Mouse (Mus musculus) layer of hippocampus, postnatal 25 days (tissue): ENCODE data around the gene Spata5. TPM values are rescaled to one million over a fixed set of nuclear protein-coding genes. Genes with fewer than 3 reads are reported as not detected.

Source experiments
- DNase-seq, 2 experiments: peaks; one replicate each; pipeline ENCODE4 v3.0.0; 2022; ENCODE audit warnings: mixed read lengths in 2 of 2, low spot score in 1 of 2; ENCODE audit errors: extremely low spot score in 1 of 2
- total RNA-seq, 2 experiments: library from RNA; stranded (reverse); gene quantifications; 2 replicates each; pipeline ENCODE4 v1.2.3; 2021

Gene Spata5
- total RNA-seq, 2 experiments from 2014 or later = 17.9 to 26.7 TPM

- DNase-seq = no peak
These were observed 191.0 kb downstream of the Spata5 start for GRCm38 (mm10) chr3:37610670-37611069.

DNA sequence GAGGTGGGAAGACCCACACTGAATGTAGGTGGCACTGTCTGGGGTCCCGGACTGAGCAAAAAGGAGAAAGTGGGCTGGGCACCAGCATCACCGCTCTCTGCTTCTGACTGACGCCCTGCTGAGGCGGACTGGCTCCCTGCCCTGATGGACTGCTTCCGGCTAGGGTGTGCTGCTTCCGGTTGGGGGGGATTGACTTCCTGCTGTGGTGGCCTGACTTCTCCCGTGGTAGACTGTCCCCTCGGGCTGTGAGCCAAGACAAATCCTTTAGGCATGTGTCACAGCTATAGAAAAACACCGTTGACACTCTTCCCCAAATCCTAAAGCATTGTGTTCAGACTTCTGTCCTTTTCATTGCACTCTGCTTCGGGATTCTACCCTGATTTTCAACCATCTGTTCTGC, 194.0 kb downstream of the Spata5 start:
- no peak for DNase-seq

GRCm38 (mm10) chr3:37614878-37615650, 195.4 kb downstream of the Spata5 start:
- no peak for DNase-seq

- DNase-seq = no peak
These were observed 197.2 kb downstream of the Spata5 start for GRCm38 (mm10) chr3:37616586-37617547.

Other genes with a start within 250 kb of the Spata5 start
- gene Il21, start 187.3 kb upstream of the Spata5 start, total RNA-seq = under 1 TPM in 1 of 2 experiments, not detected in 1; 0.14 TPM
- gene Bbs12, start 107.3 kb upstream of the Spata5 start, total RNA-seq = 1 to 10 TPM; 4.5 to 6.4 TPM
- 10 to 100 TPM in 1 of 2 experiments, 1 to 10 TPM in 1; 9.4 to 11.2 TPM for gene Cetn4, start 107.2 kb upstream of the Spata5 start, total RNA-seq
- gene Fgf2, start 71.5 kb upstream of the Spata5 start, total RNA-seq = 1 to 10 TPM; 5.4 to 7.6 TPM
- 1 to 10 TPM; 5.5 to 6.2 TPM for gene Nudt6, start 315 bp downstream of the Spata5 start, total RNA-seq
- 10 to 100 TPM; 14.0 to 14.2 TPM for gene Spry1, start 220.1 kb downstream of the Spata5 start, total RNA-seq